Mouse (Mus musculus) hindbrain, postnatal 0 days (tissue): Measurements from ENCODE around the gene Wee2. TPM values are rescaled to one million over a fixed set of nuclear protein-coding genes. Genes with fewer than 3 reads are reported as not detected.
A peak's percentile ranks its signal among the peaks of the same experiment; 100 is the strongest.

ENCODE experiments used
- ATAC-seq: fragments of 200-750 bp; cut with Nextera tagmentation; 2 replicates; pipeline ENCODE4 v1.8.0; 2017; ENCODE audit warnings: mild to moderate bottlenecking, moderate TSS enrichment, moderate library complexity
- DNase-seq: peaks from one replicate; pipeline ENCODE4 v3.0.0-alpha.2; 2015; ENCODE audit warnings: low spot score
- H3K27ac ChIP-seq: fragments of 300-500 bp; sonication (generic); 2 replicates; pipeline ENCODE4 v1.5.1; 2014; ENCODE audit warnings: mild to moderate bottlenecking
- H3K27me3 ChIP-seq: fragments of 300-500 bp; sonication (generic); 2 replicates; pipeline ENCODE4 v1.6.1; 2014; ENCODE audit warnings: low read length, mixed read lengths; ENCODE audit not compliant: insufficient read depth
- H3K36me3 ChIP-seq: fragments of 300-500 bp; sonication (generic); 2 replicates; pipeline ENCODE4 v1.6.1; 2014; ENCODE audit warnings: low read length, mixed read lengths; ENCODE audit not compliant: insufficient read depth
- H3K4me1 ChIP-seq: fragments of 300-500 bp; sonication (generic); 2 replicates; pipeline ENCODE4 v1.6.1; 2014; ENCODE audit warnings: antibody characterized with exemption, low read length, mixed read lengths; ENCODE audit not compliant: insufficient read depth
- H3K4me2 ChIP-seq: fragments of 300-500 bp; sonication (generic); 2 replicates; pipeline ENCODE4 v1.6.1; 2014; ENCODE audit warnings: low read depth, mild to moderate bottlenecking, low read length, moderate library complexity, mixed read lengths
- H3K4me3 ChIP-seq: fragments of 300-500 bp; sonication (generic); 2 replicates; pipeline ENCODE4 v1.5.1; 2014; ENCODE audit warnings: low read length
- H3K9ac ChIP-seq: fragments of 300-500 bp; sonication (generic); replicated peaks from 2 replicates; pipeline ENCODE4 v1.6.1; 2014; ENCODE audit warnings: mild to moderate bottlenecking, low read length, moderate library complexity, mixed read lengths
- H3K9me3 ChIP-seq: fragments of 300-500 bp; sonication (generic); 2 replicates; pipeline ENCODE4 v1.6.1; 2016; ENCODE audit warnings: low read length, mixed read lengths
- CTCF ChIP-seq: IDR thresholded peaks from 2 replicates; pipeline ENCODE4 v1.5.1; 2016; ENCODE audit warnings: antibody characterized with exemption, control low read depth, low read depth
- WGBS: fragments of 180-500 bp; shearing (Covaris S2); extraction: QIAGEN DNeasy Blood & Tissue Kit; methylation state at CpG from one replicate; pipeline ENCODE4 v1.1.7; 2014; 5-methylcytosine and 5-hydroxymethylcytosine counted together
- polyA plus RNA-seq: library from polyadenylated mRNA; unstranded; fragments of >200 nt; fragmentation: Nextera tagmentation; extraction: Ambion mirVana; gene quantifications from 2 replicates; pipeline ENCODE4 v1.2.1, GENCODE M21; 2015
- total RNA-seq: library from RNA; depleted of rRNA; stranded (reverse); fragments of >200 nt; gene quantifications from 2 replicates; pipeline ENCODE4 v1.2.3, GENCODE M21; 2014

The Wee2 gene
- total and polyA plus RNA-seq, 2 experiments from 2014 or later, result 0.10 to 0.18 TPM

DNA sequence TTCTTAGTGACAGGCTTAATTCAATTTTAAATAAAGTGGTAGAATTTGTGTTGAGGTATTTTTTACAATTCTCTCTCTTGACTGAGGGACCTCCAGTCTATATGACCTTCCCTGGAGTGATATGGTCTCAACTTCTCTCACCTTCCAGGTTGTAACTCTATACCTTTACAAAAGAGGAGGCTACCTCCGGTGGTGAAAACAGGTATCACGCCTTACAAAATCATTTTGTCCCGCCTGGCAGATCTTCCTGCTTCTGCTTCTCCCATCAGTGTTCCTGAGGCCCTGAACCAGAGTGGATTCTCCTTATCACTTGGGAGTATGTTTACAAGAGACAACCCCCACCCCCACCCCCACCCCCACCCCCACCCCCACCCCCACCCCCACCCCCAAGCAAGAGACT lies 2.9 kb downstream of the Wee2 start:
- peak; percentile 42 for TF ChIP-seq CTCF

DNA sequence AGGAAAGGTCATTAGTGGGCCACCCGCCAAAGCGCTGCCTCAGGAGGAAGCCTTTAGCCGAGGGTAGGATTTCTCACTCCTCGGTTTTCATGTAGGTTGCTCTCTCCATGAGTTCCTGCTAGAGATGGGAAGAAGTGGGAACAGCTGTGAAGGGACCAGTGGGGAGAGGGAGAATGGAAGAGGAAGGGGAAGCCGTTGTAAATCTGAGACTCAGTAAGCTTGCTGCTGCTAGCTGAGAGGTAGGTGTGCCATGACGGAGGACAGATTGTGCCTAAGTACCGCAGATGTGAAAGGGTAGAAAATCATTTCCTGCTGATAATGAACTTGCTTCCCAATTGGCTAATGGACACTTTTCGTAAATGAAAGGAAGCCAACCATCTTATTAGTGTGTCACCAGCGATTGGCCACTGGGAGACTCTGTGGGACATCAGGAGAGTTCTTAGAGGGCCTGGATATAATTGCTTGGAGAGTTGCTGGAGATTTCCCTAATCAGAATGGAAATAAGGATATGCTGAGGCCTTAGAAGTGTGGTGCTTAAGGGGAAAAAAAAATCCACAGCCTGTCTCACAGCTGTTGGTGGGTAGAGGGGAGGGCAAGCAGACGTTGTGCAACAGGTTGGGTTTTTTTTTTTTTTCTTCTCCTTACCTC lies 4.5 kb downstream of the Wee2 start:
- Histone ChIP-seq H3K27me3 (no peaks in the 10 kb centered on the region), H3K4me2 (no peak overlapping the region), H3K36me3 (no peaks in the 10 kb centered on the region), H3K9me3 (no peaks in the 10 kb centered on the region), H3K27ac (no peak overlapping the region), H3K4me3 (no peak overlapping the region), H3K4me1 (no peaks in the 10 kb centered on the region), H3K9ac (no peak overlapping the region)
- DNase-seq (peak; percentile 8), ATAC-seq (no peak)
- TF ChIP-seq CTCF, result no peak
- 46% methylated on average over 10 of the region's 10 CpGs for WGBS

More for the DNA sequence above, 2.9 kb downstream of the Wee2 start:
- ATAC-seq (no peak), DNase-seq (no peak)
- Histone ChIP-seq H3K4me2 (no peak overlapping the region), H3K9me3 (no peaks in the 10 kb centered on the region), H3K27me3 (no peaks in the 10 kb centered on the region), H3K36me3 (no peaks in the 10 kb centered on the region), H3K4me1 (no peaks in the 10 kb centered on the region), H3K27ac (no peak overlapping the region), H3K4me3 (no peak overlapping the region), H3K9ac (no peak overlapping the region)
- WGBS, result 45% methylated on average over 3 of the region's 3 CpGs

DNA sequence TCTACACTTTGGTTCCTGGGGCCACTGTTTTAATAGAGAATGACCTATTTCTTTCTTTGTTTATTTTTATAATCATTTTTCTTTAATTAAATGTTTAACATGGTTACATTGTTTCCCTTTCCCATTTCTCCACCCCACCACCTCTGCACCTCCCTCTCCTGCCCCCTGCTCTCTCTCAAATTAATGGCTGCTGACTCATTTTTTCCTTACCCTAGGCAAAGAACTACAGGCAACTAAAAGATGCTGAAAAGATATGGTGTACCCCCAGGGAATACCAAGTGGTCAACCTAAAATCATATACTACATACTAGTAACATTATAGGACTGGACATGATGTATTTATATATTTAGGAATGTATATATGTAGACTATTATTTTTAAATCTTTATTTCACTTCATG lies 9.7 kb downstream of the Wee2 start:
- no peaks in the 10 kb centered on the region for H3K36me3 ChIP-seq
- ATAC-seq, result no peak
- TF ChIP-seq CTCF, result no peak
- H3K27ac ChIP-seq, result no peak overlapping the region
- H3K27me3 ChIP-seq, result no peaks in the 10 kb centered on the region
- no peaks in the 10 kb centered on the region for H3K9me3 ChIP-seq
- no peak overlapping the region for H3K4me2 ChIP-seq
- DNase-seq, result no peak
- no peak overlapping the region for H3K9ac ChIP-seq
- H3K4me1 ChIP-seq, result no peaks in the 10 kb centered on the region
- no peak overlapping the region for H3K4me3 ChIP-seq

DNA sequence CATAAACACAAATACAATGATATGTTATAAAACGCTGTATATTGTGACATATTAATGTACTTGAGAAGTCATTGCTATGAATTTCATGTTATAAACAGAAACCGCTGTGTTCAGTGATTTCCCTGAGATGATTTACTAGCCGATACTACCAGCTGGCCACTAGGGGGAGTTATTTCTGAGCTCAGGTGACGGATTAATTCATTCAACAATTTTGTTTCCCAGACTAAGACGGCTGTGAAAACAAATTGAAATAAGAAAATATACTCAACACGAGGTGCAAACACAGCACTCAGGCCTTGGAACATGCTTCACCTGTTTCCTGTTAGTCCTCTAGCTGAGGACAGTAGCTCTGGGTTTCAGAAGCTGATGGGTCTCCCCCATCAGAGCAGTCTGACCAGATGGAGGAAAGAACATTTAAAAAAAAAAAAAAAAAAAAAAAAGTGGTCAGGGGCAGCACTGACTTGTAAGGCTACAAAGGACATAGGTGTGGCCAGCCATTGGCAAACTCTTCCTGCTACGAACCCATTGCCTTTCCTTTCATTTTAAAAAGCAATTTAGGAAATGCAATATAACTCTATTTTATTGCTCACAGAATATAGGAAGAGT lies 15.7 kb downstream of the Wee2 start:
- ATAC-seq, result no peak
- DNase-seq, result peak; percentile 66
- no peaks in the 10 kb centered on the region for H3K36me3 ChIP-seq
- H3K4me3 ChIP-seq, result no peak overlapping the region
- H3K4me2 ChIP-seq, result no peak overlapping the region
- H3K9me3 ChIP-seq, result no peaks in the 10 kb centered on the region
- TF ChIP-seq CTCF, result peak; percentile 74
- H3K27me3 ChIP-seq, result no peaks in the 10 kb centered on the region
- no peak overlapping the region for H3K9ac ChIP-seq
- WGBS, result 23% methylated on average over 7 of the region's 7 CpGs
- H3K27ac ChIP-seq, result no peak overlapping the region
- H3K4me1 ChIP-seq, result no peaks in the 10 kb centered on the region

DNA sequence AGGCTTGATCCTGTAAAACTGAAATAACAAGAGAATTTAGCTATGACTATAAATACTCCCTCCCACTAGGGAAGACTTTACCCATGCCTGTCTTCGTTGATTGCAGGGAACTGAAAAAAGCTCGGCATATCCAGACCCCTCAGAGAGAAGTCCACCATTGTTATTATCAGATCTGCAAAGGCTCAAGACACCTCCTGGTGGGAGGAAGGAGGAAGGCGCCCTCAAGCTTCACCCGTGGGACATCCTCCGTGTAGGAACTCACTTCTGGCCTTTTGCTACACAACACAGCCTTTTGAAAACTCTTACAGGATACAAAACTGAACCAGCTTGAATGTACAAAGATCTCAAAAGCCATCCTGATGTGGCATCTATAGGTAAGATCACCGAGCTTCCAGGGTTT lies 26.8 kb downstream of the Wee2 start:
- ATAC-seq, result no peak
- Histone ChIP-seq H3K36me3 (no peaks in the 10 kb centered on the region), H3K4me3 (no peak overlapping the region), H3K4me1 (no peaks in the 10 kb centered on the region), H3K9me3 (no peaks in the 10 kb centered on the region), H3K9ac (no peak overlapping the region), H3K27me3 (no peaks in the 10 kb centered on the region), H3K27ac (no peak overlapping the region), H3K4me2 (no peak overlapping the region)
- 44% methylated on average over 6 of the region's 6 CpGs for WGBS
- DNase-seq, result no peak
- TF ChIP-seq CTCF, result peak; percentile 40

DNA sequence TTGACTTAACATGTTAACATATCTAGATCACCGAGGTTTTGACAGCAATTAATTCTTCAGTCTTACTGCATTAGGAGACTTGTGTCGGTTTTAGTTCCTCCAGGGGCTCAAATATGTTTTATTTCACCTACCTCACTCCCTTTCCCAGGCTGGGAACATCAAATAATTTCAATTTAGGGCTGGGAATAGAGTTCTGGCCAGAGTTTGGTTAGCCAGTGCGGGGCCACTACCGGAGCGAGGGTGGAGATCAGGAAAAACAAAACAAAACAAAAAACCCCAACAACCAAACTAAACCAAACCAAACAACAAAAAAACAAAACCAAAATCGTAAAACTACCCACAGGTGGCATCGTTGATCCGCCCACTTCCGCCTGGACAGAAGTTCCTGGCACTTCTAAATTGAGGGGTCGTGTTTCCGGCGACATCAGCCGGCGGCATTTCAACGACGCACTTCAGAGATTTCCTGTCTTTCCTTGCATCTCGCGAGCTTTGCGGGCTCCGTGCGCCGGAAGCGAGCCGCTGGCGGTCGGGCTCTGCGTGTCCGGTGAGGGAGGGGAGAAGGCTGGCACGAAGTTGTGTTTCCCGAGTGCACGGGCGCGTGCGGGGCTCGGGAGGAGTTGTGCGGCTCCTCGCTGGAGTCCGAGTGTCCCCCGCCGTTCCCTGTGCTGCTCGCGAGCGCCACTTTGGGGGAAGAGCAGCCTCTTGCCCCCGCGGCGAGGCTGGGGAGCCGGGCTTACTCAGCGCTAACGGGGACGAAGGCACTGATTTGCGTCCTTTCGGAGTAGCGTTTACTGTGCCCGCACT lies 32.2 kb downstream of the Wee2 start, which contains the start of gene Ssbp1:
Gene Ssbp1, plus strand, starts transcription at position 437 of the 804 bp plus-strand sequence.
- no peaks in the 10 kb centered on the region for H3K9me3 ChIP-seq
- peak within 1 kb of the TSS; percentile 81 for H3K4me2 ChIP-seq
- no peaks in the 10 kb centered on the region for H3K27me3 ChIP-seq
- peak within 1 kb of the TSS; percentile 84 for H3K4me3 ChIP-seq
- DNase-seq (peak; percentile 98), ATAC-seq (peak; percentile 98)
- no peaks in the 10 kb centered on the region for H3K4me1 ChIP-seq
- H3K27ac ChIP-seq, result peak within 1 kb of the TSS; percentile 94
- TF ChIP-seq CTCF, result peak; percentile 39; the same call in 1 of the 2 replicates
- under 1% methylated on average over 54 of the region's 54 CpGs for WGBS
- peak within 1 kb of the TSS; percentile 90 for H3K9ac ChIP-seq
- peaks cover 14% of the 10 kb centered on the region; the same call in 1 of the 2 replicates for H3K36me3 ChIP-seq
